Mouse (Mus musculus): ENCODE data around the gene Ndufa11. TPM values are rescaled to one million over a fixed set of nuclear protein-coding genes. Genes with fewer than 3 reads are reported as not detected.
A peak's percentile ranks its signal among the peaks of the same experiment; 100 is the strongest.

Gene Ndufa11
- polyA plus RNA-seq, 1 experiment from 2014 or later: 281 TPM

- peak overlapping the region; percentile 92; the same call in 1 of the 2 replicates for H3K27ac ChIP-seq (ENCODE audit: low read depth)
- DNase-seq (no peak), ATAC-seq (no peak)
- peak overlapping the region; percentile 72 for H3K4me3 ChIP-seq (ENCODE audit: low read depth, low read length)
- peak overlapping the region; percentile 77 for H3K4me2 ChIP-seq (ENCODE audit: low read depth, low read length)
- peaks cover 24% of the 10 kb centered on the region for H3K36me3 ChIP-seq (replicated peaks; ENCODE audit: insufficient read depth, low read length)
- H3K27me3 ChIP-seq (ENCODE audit: insufficient read depth, low read length): no peaks in the 10 kb centered on the region
- no peaks in the 10 kb centered on the region for H3K9me3 ChIP-seq (ENCODE audit: low read length)
- no peak for TF ChIP-seq CTCF (IDR thresholded peaks at IDR 0.05; ENCODE audit: low read depth)
- TF ChIP-seq EP300 (IDR thresholded peaks at IDR 0.05; ENCODE audit: low read depth): no peak
- H3K9ac ChIP-seq (replicated peaks): peak overlapping the region; percentile 78
- 47% methylated on average over 12 of the region's 12 CpGs for WGBS (ENCODE audit: insufficient replicate concordance)
- H3K4me1 ChIP-seq (ENCODE audit: insufficient read depth): peaks cover 34% of the 10 kb centered on the region
Measured at GRCm38 (mm10) chr17:56765431-56765830, 47.9 kb downstream of the Ndufa11 start.

- peaks cover 26% of the 10 kb centered on the region for H3K4me1 ChIP-seq (ENCODE audit: insufficient read depth)
- ATAC-seq (no peak), DNase-seq (no peak)
- H3K4me3 ChIP-seq (ENCODE audit: low read depth, low read length): no peak overlapping the region
- H3K36me3 ChIP-seq (replicated peaks; ENCODE audit: insufficient read depth, low read length): peaks cover 24% of the 10 kb centered on the region
- H3K9me3 ChIP-seq (ENCODE audit: low read length): no peaks in the 10 kb centered on the region
- H3K4me2 ChIP-seq (ENCODE audit: low read depth, low read length): no peak overlapping the region
- no peaks in the 10 kb centered on the region for H3K27me3 ChIP-seq (ENCODE audit: insufficient read depth, low read length)
- TF ChIP-seq EP300 (IDR thresholded peaks at IDR 0.05; ENCODE audit: low read depth) (no peak), CTCF (IDR thresholded peaks at IDR 0.05; ENCODE audit: low read depth) (no peak)
- H3K27ac ChIP-seq (ENCODE audit: low read depth): no peak overlapping the region
- H3K9ac ChIP-seq (replicated peaks): no peak overlapping the region
- WGBS (ENCODE audit: insufficient replicate concordance): 94% methylated on average over 27 of the region's 27 CpGs
Measured at GRCm38 (mm10) chr17:56766631-56767405, 49.3 kb downstream of the Ndufa11 start.

GRCm38 (mm10) chr17:56767531-56768135 lies 50.1 kb downstream of the Ndufa11 start:
- peaks cover 24% of the 10 kb centered on the region for H3K36me3 ChIP-seq (replicated peaks; ENCODE audit: insufficient read depth, low read length)
- H3K27me3 ChIP-seq (ENCODE audit: insufficient read depth, low read length): no peaks in the 10 kb centered on the region
- no peak overlapping the region for H3K4me2 ChIP-seq (ENCODE audit: low read depth, low read length)
- no peak overlapping the region for H3K27ac ChIP-seq (ENCODE audit: low read depth)
- TF ChIP-seq CTCF (IDR thresholded peaks at IDR 0.05; ENCODE audit: low read depth) (no peak), EP300 (IDR thresholded peaks at IDR 0.05; ENCODE audit: low read depth) (no peak)
- no peak for DNase-seq
- H3K9me3 ChIP-seq (ENCODE audit: low read length): no peaks in the 10 kb centered on the region
- whole genome bisulfite sequencing (ENCODE audit: insufficient replicate concordance): 90% methylated on average over 28 of the region's 29 CpGs
- no peak overlapping the region for H3K9ac ChIP-seq (replicated peaks)
- no peak overlapping the region for H3K4me3 ChIP-seq (ENCODE audit: low read depth, low read length)
- H3K4me1 ChIP-seq (ENCODE audit: insufficient read depth): peaks cover 19% of the 10 kb centered on the region
- ATAC-seq: no peak

GRCm38 (mm10) chr17:56768941-56769340 lies 51.4 kb downstream of the Ndufa11 start:
- H3K9ac ChIP-seq (replicated peaks): no peak overlapping the region
- no peak for DNase-seq
- no peaks in the 10 kb centered on the region for H3K27me3 ChIP-seq (ENCODE audit: insufficient read depth, low read length)
- no peaks in the 10 kb centered on the region for H3K9me3 ChIP-seq (ENCODE audit: low read length)
- H3K4me2 ChIP-seq (ENCODE audit: low read depth, low read length): no peak overlapping the region
- H3K27ac ChIP-seq (ENCODE audit: low read depth): no peak overlapping the region
- H3K4me3 ChIP-seq (ENCODE audit: low read depth, low read length): no peak overlapping the region
- peaks cover 24% of the 10 kb centered on the region for H3K36me3 ChIP-seq (replicated peaks; ENCODE audit: insufficient read depth, low read length)
- no peak for TF ChIP-seq CTCF (IDR thresholded peaks at IDR 0.05; ENCODE audit: low read depth)
- peaks cover 8% of the 10 kb centered on the region for H3K4me1 ChIP-seq (ENCODE audit: insufficient read depth)
- 93% methylated on average over 11 of the region's 11 CpGs for WGBS (ENCODE audit: insufficient replicate concordance)
- ATAC-seq: no peak

GRCm38 (mm10) chr17:56769950-56770349 lies 52.4 kb downstream of the Ndufa11 start, which contains the start of gene Prr22:
TSS of gene Prr22 (plus strand) at chr17:56770250.
- DNase-seq: no peak
- 83% methylated on average over 5 of the region's 5 CpGs for WGBS (ENCODE audit: insufficient replicate concordance)
- no peaks in the 10 kb centered on the region for H3K27me3 ChIP-seq (ENCODE audit: insufficient read depth, low read length)
- no peak within 1 kb of the TSS for H3K4me3 ChIP-seq (ENCODE audit: low read depth, low read length)
- TF ChIP-seq CTCF (IDR thresholded peaks at IDR 0.05; ENCODE audit: low read depth): no peak
- H3K4me1 ChIP-seq (ENCODE audit: insufficient read depth): peaks cover 6% of the 10 kb centered on the region
- ATAC-seq: no peak
- no peak within 1 kb of the TSS for H3K4me2 ChIP-seq (ENCODE audit: low read depth, low read length)
- H3K9ac ChIP-seq (replicated peaks): no peak within 1 kb of the TSS
- no peaks in the 10 kb centered on the region for H3K9me3 ChIP-seq (ENCODE audit: low read length)
- no peak within 1 kb of the TSS for H3K27ac ChIP-seq (ENCODE audit: low read depth)
- H3K36me3 ChIP-seq (replicated peaks; ENCODE audit: insufficient read depth, low read length): peaks cover 24% of the 10 kb centered on the region

Other genes with a start within 250 kb of the Ndufa11 start
- 3.4 TPM in 2 replicates for gene Ptprs, start 241.3 kb upstream of the Ndufa11 start, polyA plus RNA-seq (2015; fragmentation: Nextera tagmentation; extraction: Ambion mirVana)
- gene Znrf4, start 205.3 kb upstream of the Ndufa11 start, polyA plus RNA-seq (2015; fragmentation: Nextera tagmentation; extraction: Ambion mirVana): not detected in 2 replicates
- gene Gm20219, start 163.4 kb upstream of the Ndufa11 start, polyA plus RNA-seq (2015; fragmentation: Nextera tagmentation; extraction: Ambion mirVana): 0.08 TPM in 2 replicates
- 19.7 and 23.1 TPM in 2 replicates for gene Safb2, start 133.2 kb upstream of the Ndufa11 start, polyA plus RNA-seq (2015; fragmentation: Nextera tagmentation; extraction: Ambion mirVana)
- 27.0 and 28.4 TPM in 2 replicates for gene Safb, start 132.9 kb upstream of the Ndufa11 start, polyA plus RNA-seq (2015; fragmentation: Nextera tagmentation; extraction: Ambion mirVana)
- 259 and 260 TPM in 2 replicates for gene 2410015M20Rik, start 108.0 kb upstream of the Ndufa11 start, polyA plus RNA-seq (2015; fragmentation: Nextera tagmentation; extraction: Ambion mirVana)
- gene Rpl36, start 104.4 kb upstream of the Ndufa11 start, polyA plus RNA-seq (2015; fragmentation: Nextera tagmentation; extraction: Ambion mirVana): 1,436 and 1,479 TPM in 2 replicates
- gene Lonp1, start 90.9 kb upstream of the Ndufa11 start, polyA plus RNA-seq (2015; fragmentation: Nextera tagmentation; extraction: Ambion mirVana): 29.8 and 31.9 TPM in 2 replicates
- 0.33 and 0.60 TPM in 2 replicates for gene Catsperd, start 89.6 kb upstream of the Ndufa11 start, polyA plus RNA-seq (2015; fragmentation: Nextera tagmentation; extraction: Ambion mirVana)
- gene Ranbp3, start 44.5 kb upstream of the Ndufa11 start, polyA plus RNA-seq (2015; fragmentation: Nextera tagmentation; extraction: Ambion mirVana): 19.6 and 21.8 TPM in 2 replicates
- 3.3 and 4.1 TPM in 2 replicates for gene Vmac, start 255 bp downstream of the Ndufa11 start, polyA plus RNA-seq (2015; fragmentation: Nextera tagmentation; extraction: Ambion mirVana)
- 1.2 and 2.2 TPM in 2 replicates for gene Nrtn, start 39.8 kb downstream of the Ndufa11 start, polyA plus RNA-seq (2015; fragmentation: Nextera tagmentation; extraction: Ambion mirVana)
- gene Dus3l, start 47.0 kb downstream of the Ndufa11 start, polyA plus RNA-seq (2015; fragmentation: Nextera tagmentation; extraction: Ambion mirVana): 9.1 TPM in 2 replicates
- 0.20 and 0.23 TPM in 2 replicates for gene Prr22, start 52.5 kb downstream of the Ndufa11 start, polyA plus RNA-seq (2015; fragmentation: Nextera tagmentation; extraction: Ambion mirVana)
- 3.1 and 3.6 TPM in 2 replicates for gene Rfx2, start 113.2 kb downstream of the Ndufa11 start, polyA plus RNA-seq (2015; fragmentation: Nextera tagmentation; extraction: Ambion mirVana)
- gene Acsbg2, start 156.7 kb downstream of the Ndufa11 start, polyA plus RNA-seq (2015; fragmentation: Nextera tagmentation; extraction: Ambion mirVana): not detected in 2 replicates
- 0.04 TPM in 1 of 2 replicates, not detected in the other for gene 1700061G19Rik, start 157.7 kb downstream of the Ndufa11 start, polyA plus RNA-seq (2015; fragmentation: Nextera tagmentation; extraction: Ambion mirVana)
- gene Mllt1, start 217.6 kb downstream of the Ndufa11 start, polyA plus RNA-seq (2015; fragmentation: Nextera tagmentation; extraction: Ambion mirVana): 4.6 and 4.8 TPM in 2 replicates